Mouse (Mus musculus) lung, embryonic 15.5 days (tissue): ENCODE measurements around the gene Trpm8. TPM values are rescaled to one million over a fixed set of nuclear protein-coding genes. Genes with fewer than 3 reads are reported as not detected.
A peak's percentile ranks its signal among the peaks of the same experiment; 100 is the strongest.

Experiments used
- ATAC-seq: fragments of 200-750 bp; cut with Nextera tagmentation; 2 replicates; pipeline ENCODE4 v1.8.0; 2017; ENCODE audit warnings: moderate number of reproducible peaks, borderline replicate concordance; ENCODE audit not compliant: low FRiP score, low TSS enrichment; ENCODE audit errors: extremely low read depth
- H3K27ac ChIP-seq: fragments of 300-500 bp; sonication (generic); 2 replicates; pipeline ENCODE4 v1.5.1; 2015; ENCODE audit warnings: moderate library complexity, mild to moderate bottlenecking, inconsistent platforms
- H3K27me3 ChIP-seq: fragments of 300-500 bp; sonication (generic); 2 replicates; pipeline ENCODE4 v1.6.1; 2015; ENCODE audit warnings: inconsistent platforms
- H3K36me3 ChIP-seq: fragments of 300-500 bp; sonication (generic); 2 replicates; pipeline ENCODE4 v1.6.1; 2015; ENCODE audit warnings: inconsistent platforms
- H3K4me1 ChIP-seq: fragments of 300-500 bp; sonication (generic); 2 replicates; pipeline ENCODE4 v1.6.1; 2015; ENCODE audit warnings: inconsistent platforms
- H3K4me2 ChIP-seq: fragments of 300-500 bp; sonication (generic); 2 replicates; pipeline ENCODE4 v1.6.1; 2015; ENCODE audit warnings: inconsistent platforms, mild to moderate bottlenecking, moderate library complexity
- H3K4me3 ChIP-seq: fragments of 300-500 bp; sonication (generic); 2 replicates; pipeline ENCODE4 v1.5.1; 2015; ENCODE audit warnings: mild to moderate bottlenecking, inconsistent platforms
- H3K9ac ChIP-seq: fragments of 300-500 bp; sonication (generic); 2 replicates; pipeline ENCODE4 v1.6.1; 2015; ENCODE audit warnings: inconsistent platforms
- H3K9me3 ChIP-seq: fragments of 300-500 bp; sonication (generic); 2 replicates; pipeline ENCODE4 v1.6.1; 2016; ENCODE audit warnings: inconsistent platforms
- WGBS: fragments of 180-500 bp; shearing (Covaris S2); methylation state at CpG from one replicate; pipeline ENCODE4 v1.1.7; 2015; 5-methylcytosine and 5-hydroxymethylcytosine counted together
- polyA plus RNA-seq: library from polyadenylated mRNA; unstranded; fragments of >200 nt; fragmentation: Nextera tagmentation; extraction: Ambion mirVana; gene quantifications from 2 replicates; pipeline ENCODE4 v1.2.1, GENCODE M21; 2015

Trpm8 gene
- polyA plus RNA-seq, 1 experiment from 2014 or later = 0.10 TPM

- H3K9ac ChIP-seq = no peak overlapping the region
- H3K36me3 ChIP-seq = peaks cover 86% of the 10 kb centered on the region
- no peak for ATAC-seq
- H3K4me2 ChIP-seq = no peak overlapping the region
- no peak overlapping the region for H3K4me3 ChIP-seq
- H3K9me3 ChIP-seq = no peaks in the 10 kb centered on the region
- H3K4me1 ChIP-seq = no peaks in the 10 kb centered on the region
- H3K27me3 ChIP-seq = no peaks in the 10 kb centered on the region
- 87% methylated on average over 12 of the region's 12 CpGs for WGBS
- no peak overlapping the region for H3K27ac ChIP-seq
Observed at GRCm38 (mm10) chr1:88269539-88270309, 7.7 kb upstream of the Trpm8 start.

- 64% methylated on average over 4 of the region's 4 CpGs for whole genome bisulfite sequencing
- no peak for ATAC-seq
- Histone ChIP-seq H3K4me3 (no peak overlapping the region), H3K36me3 (peaks cover 67% of the 10 kb centered on the region), H3K9ac (no peak overlapping the region), H3K9me3 (no peaks in the 10 kb centered on the region), H3K4me1 (peaks cover 20% of the 10 kb centered on the region), H3K27ac (no peak overlapping the region), H3K4me2 (no peak overlapping the region), H3K27me3 (no peaks in the 10 kb centered on the region)
Observed at GRCm38 (mm10) chr1:88272851-88273250, 4.6 kb upstream of the Trpm8 start.

GRCm38 (mm10) chr1:88273326-88273725, 4.1 kb upstream of the Trpm8 start:
- Histone ChIP-seq H3K9ac (no peak overlapping the region), H3K9me3 (no peaks in the 10 kb centered on the region), H3K4me2 (no peak overlapping the region), H3K27ac (no peak overlapping the region), H3K36me3 (peaks cover 63% of the 10 kb centered on the region), H3K27me3 (no peaks in the 10 kb centered on the region), H3K4me1 (peaks cover 23% of the 10 kb centered on the region), H3K4me3 (no peak overlapping the region)
- no peak for ATAC-seq
- WGBS = 94% methylated on average over 3 of the region's 3 CpGs

GRCm38 (mm10) chr1:88273832-88274231, 3.6 kb upstream of the Trpm8 start:
- Histone ChIP-seq H3K27me3 (no peaks in the 10 kb centered on the region), H3K36me3 (peaks cover 58% of the 10 kb centered on the region), H3K27ac (no peak overlapping the region), H3K9me3 (no peaks in the 10 kb centered on the region), H3K4me2 (no peak overlapping the region), H3K4me3 (no peak overlapping the region), H3K4me1 (peaks cover 23% of the 10 kb centered on the region), H3K9ac (no peak overlapping the region)
- ATAC-seq = no peak
- 81% methylated on average over 4 of the region's 4 CpGs for WGBS

GRCm38 (mm10) chr1:88274371-88275077, 2.9 kb upstream of the Trpm8 start:
- Histone ChIP-seq H3K27ac (no peak overlapping the region), H3K4me2 (no peak overlapping the region), H3K27me3 (no peaks in the 10 kb centered on the region), H3K4me1 (peaks cover 23% of the 10 kb centered on the region), H3K4me3 (no peak overlapping the region), H3K36me3 (peaks cover 51% of the 10 kb centered on the region), H3K9ac (no peak overlapping the region), H3K9me3 (no peaks in the 10 kb centered on the region)
- WGBS = 73% methylated on average over 11 of the region's 11 CpGs
- ATAC-seq = no peak

GRCm38 (mm10) chr1:88275078-88275680, 2.3 kb upstream of the Trpm8 start:
- WGBS = 69% methylated on average over 13 of the region's 13 CpGs
- peaks cover 23% of the 10 kb centered on the region for H3K4me1 ChIP-seq
- H3K36me3 ChIP-seq = peaks cover 45% of the 10 kb centered on the region
- H3K4me2 ChIP-seq = peak overlapping the region; percentile 57
- ATAC-seq = no peak
- no peaks in the 10 kb centered on the region for H3K27me3 ChIP-seq
- H3K4me3 ChIP-seq = no peak overlapping the region
- H3K9ac ChIP-seq = no peak overlapping the region
- H3K9me3 ChIP-seq = no peaks in the 10 kb centered on the region
- no peak overlapping the region for H3K27ac ChIP-seq

- H3K9me3 ChIP-seq = no peaks in the 10 kb centered on the region
- no peak for ATAC-seq
- peak overlapping the region; percentile 57 for H3K4me2 ChIP-seq
- peaks cover 45% of the 10 kb centered on the region for H3K36me3 ChIP-seq
- H3K4me3 ChIP-seq = peak overlapping the region; percentile 47
- H3K4me1 ChIP-seq = peaks cover 23% of the 10 kb centered on the region
- H3K9ac ChIP-seq = peak overlapping the region; percentile 70
- 60% methylated on average over 13 of the region's 13 CpGs for WGBS
- no peaks in the 10 kb centered on the region for H3K27me3 ChIP-seq
- H3K27ac ChIP-seq = 0 out of 2 replicates have a peak overlapping the region, but pooled peaks have one; percentile 1
Observed at GRCm38 (mm10) chr1:88275698-88276523, 1.6 kb upstream of the Trpm8 start.

GRCm38 (mm10) chr1:88276524-88277097, 850 bp upstream of the Trpm8 start:
- H3K4me1 ChIP-seq = peaks cover 23% of the 10 kb centered on the region
- peak overlapping the region; percentile 70 for H3K9ac ChIP-seq
- WGBS = 18% methylated on average over 10 of the region's 10 CpGs
- H3K27ac ChIP-seq = peak overlapping the region; percentile 83
- H3K4me2 ChIP-seq = peak overlapping the region; percentile 57
- no peaks in the 10 kb centered on the region for H3K27me3 ChIP-seq
- H3K9me3 ChIP-seq = no peaks in the 10 kb centered on the region; the same call in 1 of the 2 replicates
- peaks cover 40% of the 10 kb centered on the region for H3K36me3 ChIP-seq
- H3K4me3 ChIP-seq = peak overlapping the region; percentile 47
- ATAC-seq = peak; percentile 29

GRCm38 (mm10) chr1:88277818-88278511, 504 bp downstream of the Trpm8 start:
- Histone ChIP-seq H3K4me3 (peak overlapping the region; percentile 47), H3K27ac (no peak overlapping the region)
- WGBS = 67% methylated on average over 18 of the region's 18 CpGs

GRCm38 (mm10) chr1:88279111-88280005, 1.9 kb downstream of the Trpm8 start:
- peaks cover 16% of the 10 kb centered on the region for H3K36me3 ChIP-seq
- no peaks in the 10 kb centered on the region for H3K27me3 ChIP-seq
- H3K4me3 ChIP-seq = no peak overlapping the region
- peaks cover 8% of the 10 kb centered on the region; the same call in 1 of the 2 replicates for H3K9me3 ChIP-seq
- H3K27ac ChIP-seq = no peak overlapping the region
- WGBS = 51% methylated on average over 9 of the region's 9 CpGs
- no peak overlapping the region for H3K4me2 ChIP-seq
- no peak for ATAC-seq
- peaks cover 23% of the 10 kb centered on the region for H3K4me1 ChIP-seq
- no peak overlapping the region for H3K9ac ChIP-seq

More at GRCm38 (mm10) chr1:88277818-88278511, 504 bp downstream of the Trpm8 start:
- Histone ChIP-seq H3K4me1 (peaks cover 23% of the 10 kb centered on the region), H3K27me3 (no peaks in the 10 kb centered on the region), H3K4me2 (peak overlapping the region; percentile 57), H3K9me3 (no peaks in the 10 kb centered on the region; the same call in 1 of the 2 replicates), H3K9ac (peak overlapping the region; percentile 23), H3K36me3 (peaks cover 29% of the 10 kb centered on the region)
- ATAC-seq = peak; percentile 0; the same call in 1 of the 2 replicates
